Mouse (Mus musculus) liver, postnatal 0 days (tissue): Measurements from ENCODE around the gene Igfbp7. TPM values are rescaled to one million over a fixed set of nuclear protein-coding genes. Genes with fewer than 3 reads are reported as not detected.
"Not testable (repeated sequence)": the region's sequence is repeated elsewhere in the genome, so short reads cannot be mapped to it uniquely, and the experiment has no call there.

ENCODE experiments used
- ATAC-seq: fragments of 200-750 bp; cut with Nextera tagmentation; 2 replicates; pipeline ENCODE4 v1.8.0; 2017; ENCODE audit warnings: mild to moderate bottlenecking, moderate library complexity
- DNase-seq: peaks from one replicate; pipeline ENCODE4 v3.0.0-alpha.2; 2016
- H3K27ac ChIP-seq: fragments of 300-500 bp; sonication (generic); 2 replicates; pipeline ENCODE4 v1.5.1; 2014; ENCODE audit warnings: antibody characterized with exemption, moderate library complexity, mild to moderate bottlenecking, low read depth
- H3K27me3 ChIP-seq: fragments of 300-500 bp; sonication (generic); 2 replicates; pipeline ENCODE4 v1.6.1; 2014; ENCODE audit warnings: low read length, control low read depth, mixed read lengths; ENCODE audit not compliant: insufficient read depth
- H3K36me3 ChIP-seq: fragments of 300-500 bp; sonication (generic); replicated peaks from 2 replicates; pipeline ENCODE4 v1.6.1; 2014; ENCODE audit warnings: mild to moderate bottlenecking, control low read depth, low read length, moderate library complexity, mixed read lengths; ENCODE audit not compliant: insufficient read depth
- H3K4me1 ChIP-seq: fragments of 300-500 bp; sonication (generic); 2 replicates; pipeline ENCODE4 v1.6.1; 2014; ENCODE audit warnings: antibody characterized with exemption, mild to moderate bottlenecking, control low read depth; ENCODE audit not compliant: insufficient read depth
- H3K4me2 ChIP-seq: fragments of 300-500 bp; sonication (generic); 2 replicates; pipeline ENCODE4 v1.6.1; 2014; ENCODE audit warnings: low read depth, mild to moderate bottlenecking, low read length, moderate library complexity, mixed read lengths
- H3K4me3 ChIP-seq: fragments of 300-500 bp; sonication (generic); 2 replicates; pipeline ENCODE4 v1.5.1; 2014; ENCODE audit warnings: low read depth, low read length
- H3K9ac ChIP-seq: fragments of 300-500 bp; sonication (generic); replicated peaks from 2 replicates; pipeline ENCODE4 v1.6.1; 2014; ENCODE audit warnings: mild to moderate bottlenecking, moderate library complexity
- H3K9me3 ChIP-seq: fragments of 300-500 bp; sonication (generic); 2 replicates; pipeline ENCODE4 v1.6.1; 2016; ENCODE audit warnings: mild to moderate bottlenecking, control low read depth, low read length, mixed read lengths
- CTCF ChIP-seq: sonication (generic); IDR thresholded peaks from 2 replicates; pipeline ENCODE4 v1.5.1; 2016; ENCODE audit warnings: antibody characterized with exemption, low read depth
- EP300 ChIP-seq: IDR thresholded peaks from 2 replicates; pipeline ENCODE4 v1.6.1; 2016; ENCODE audit warnings: antibody characterized with exemption, low read depth, mild to moderate bottlenecking
- WGBS: fragments of 180-500 bp; shearing (Covaris S2); extraction: QIAGEN DNeasy Blood & Tissue Kit; methylation state at CpG from one replicate; pipeline ENCODE4 v1.1.7; 2014; ENCODE audit not compliant: insufficient replicate concordance; 5-methylcytosine and 5-hydroxymethylcytosine counted together
- polyA plus RNA-seq: library from polyadenylated mRNA; unstranded; fragments of >200 nt; fragmentation: Nextera tagmentation; extraction: Ambion mirVana; gene quantifications from 2 replicates; pipeline ENCODE4 v1.2.1, GENCODE M21; 2015

The Igfbp7 gene
- polyA plus RNA-seq, 1 experiment from 2014 or later, result 89.6 TPM

GRCm38 (mm10) chr5:77431068-77431467, 23.2 kb upstream of the Igfbp7 start:
- no peaks in the 10 kb centered on the region for H3K36me3 ChIP-seq
- no peak overlapping the region for H3K9ac ChIP-seq
- peak; percentile 54 for ATAC-seq
- no peak for TF ChIP-seq CTCF
- TF ChIP-seq EP300, result no peak
- H3K4me2 ChIP-seq, result no peak overlapping the region
- no peak for DNase-seq
- WGBS, result 64% methylated on average over 9 of the region's 9 CpGs
- no peaks in the 10 kb centered on the region for H3K27me3 ChIP-seq
- H3K27ac ChIP-seq, result no peak overlapping the region
- peaks cover 4% of the 10 kb centered on the region; the same call in 1 of the 2 replicates for H3K4me1 ChIP-seq
- H3K9me3 ChIP-seq, result no peaks in the 10 kb centered on the region
- no peak overlapping the region for H3K4me3 ChIP-seq

DNA sequence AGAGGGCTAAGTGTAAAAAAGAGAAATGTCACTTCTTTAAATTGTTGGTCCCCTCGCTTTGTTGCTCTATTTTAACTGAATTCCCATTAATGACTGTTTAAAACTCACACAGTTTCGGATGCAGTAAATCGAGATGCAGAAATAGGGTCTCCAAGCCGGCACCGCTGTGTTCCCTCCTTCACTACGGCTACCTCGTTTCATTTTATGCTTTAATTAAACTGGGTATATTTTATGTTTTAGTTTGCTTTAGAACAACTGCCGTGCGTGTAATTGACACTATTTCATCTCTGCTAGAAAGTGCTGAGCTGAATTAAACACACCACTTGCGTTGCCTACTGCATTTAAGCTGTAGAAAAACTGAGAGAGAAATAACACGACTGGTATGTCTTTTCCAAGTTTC, 22.6 kb upstream of the Igfbp7 start:
- Histone ChIP-seq H3K9ac (no peak overlapping the region), H3K36me3 (no peaks in the 10 kb centered on the region), H3K27me3 (no peaks in the 10 kb centered on the region), H3K4me1 (peaks cover 4% of the 10 kb centered on the region; the same call in 1 of the 2 replicates), H3K4me2 (no peak overlapping the region), H3K9me3 (no peaks in the 10 kb centered on the region), H3K4me3 (no peak overlapping the region), H3K27ac (no peak overlapping the region)
- 84% methylated on average over 11 of the region's 11 CpGs for WGBS
- ATAC-seq, result no peak
- TF ChIP-seq EP300 (no peak), CTCF (no peak)
- no peak for DNase-seq

DNA sequence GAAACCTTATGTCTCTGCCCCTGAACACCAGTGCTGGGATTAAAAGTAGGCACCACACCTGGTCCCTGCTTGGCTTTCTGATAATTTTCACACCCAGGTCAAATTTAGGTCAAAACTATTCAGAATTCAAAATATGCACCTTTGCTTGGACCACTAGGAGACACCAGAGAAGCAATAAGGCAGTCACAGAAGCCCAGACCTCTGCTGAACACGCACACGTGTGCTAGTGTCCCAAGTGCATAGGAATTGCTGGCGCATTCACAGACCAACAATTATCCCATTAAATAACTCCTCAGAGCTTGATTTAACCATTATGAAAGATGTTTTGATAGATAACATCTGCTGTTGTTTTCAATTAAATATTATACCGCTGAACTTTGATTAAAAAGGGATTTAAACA, 22.2 kb upstream of the Igfbp7 start:
- no peak overlapping the region for H3K4me2 ChIP-seq
- ATAC-seq, result no peak
- no peak overlapping the region for H3K9ac ChIP-seq
- H3K36me3 ChIP-seq, result no peaks in the 10 kb centered on the region
- WGBS, result 85% methylated on average over 4 of the region's 4 CpGs
- no peaks in the 10 kb centered on the region for H3K27me3 ChIP-seq
- no peaks in the 10 kb centered on the region for H3K9me3 ChIP-seq
- no peak for TF ChIP-seq CTCF
- no peak for TF ChIP-seq EP300
- H3K4me3 ChIP-seq, result no peak overlapping the region
- DNase-seq, result no peak
- no peak overlapping the region for H3K27ac ChIP-seq
- H3K4me1 ChIP-seq, result peaks cover 4% of the 10 kb centered on the region; the same call in 1 of the 2 replicates

GRCm38 (mm10) chr5:77428526-77428925, 20.7 kb upstream of the Igfbp7 start:
- Histone ChIP-seq H3K27ac (no peak overlapping the region), H3K27me3 (no peaks in the 10 kb centered on the region), H3K9me3 (no peaks in the 10 kb centered on the region), H3K36me3 (no peaks in the 10 kb centered on the region), H3K4me2 (no peak overlapping the region), H3K4me1 (peaks cover 4% of the 10 kb centered on the region; the same call in 1 of the 2 replicates), H3K4me3 (no peak overlapping the region), H3K9ac (no peak overlapping the region)
- 63% methylated on average over 4 of the region's 4 CpGs for WGBS
- no peak for ATAC-seq
- DNase-seq, result no peak
- TF ChIP-seq EP300, result no peak
- no peak for TF ChIP-seq CTCF

GRCm38 (mm10) chr5:77427986-77428385, 20.1 kb upstream of the Igfbp7 start:
- H3K27ac ChIP-seq, result no peak overlapping the region
- no peaks in the 10 kb centered on the region for H3K36me3 ChIP-seq
- TF ChIP-seq EP300 (no peak), CTCF (no peak)
- WGBS, result 90% methylated on average over 5 of the region's 5 CpGs
- no peak overlapping the region for H3K9ac ChIP-seq
- 0 out of 2 replicates have a peak, but pooled peaks cover under 1% of the 10 kb centered on the region for H3K4me1 ChIP-seq
- H3K4me2 ChIP-seq, result no peak overlapping the region
- no peak for ATAC-seq
- DNase-seq, result no peak
- no peaks in the 10 kb centered on the region for H3K27me3 ChIP-seq
- H3K4me3 ChIP-seq, result no peak overlapping the region
- no peaks in the 10 kb centered on the region for H3K9me3 ChIP-seq

GRCm38 (mm10) chr5:77425721-77426500, 18.1 kb upstream of the Igfbp7 start:
- no peak overlapping the region for H3K4me3 ChIP-seq
- no peaks in the 10 kb centered on the region for H3K9me3 ChIP-seq
- no peak for TF ChIP-seq EP300
- TF ChIP-seq CTCF, result no peak
- no peak overlapping the region for H3K9ac ChIP-seq
- DNase-seq, result no peak
- no peaks in the 10 kb centered on the region for H3K4me1 ChIP-seq
- no peaks in the 10 kb centered on the region for H3K36me3 ChIP-seq
- H3K27me3 ChIP-seq, result no peaks in the 10 kb centered on the region
- no peak overlapping the region for H3K27ac ChIP-seq
- H3K4me2 ChIP-seq, result no peak overlapping the region
- WGBS, result 65% methylated on average over 7 of the region's 7 CpGs
- no peak for ATAC-seq

DNA sequence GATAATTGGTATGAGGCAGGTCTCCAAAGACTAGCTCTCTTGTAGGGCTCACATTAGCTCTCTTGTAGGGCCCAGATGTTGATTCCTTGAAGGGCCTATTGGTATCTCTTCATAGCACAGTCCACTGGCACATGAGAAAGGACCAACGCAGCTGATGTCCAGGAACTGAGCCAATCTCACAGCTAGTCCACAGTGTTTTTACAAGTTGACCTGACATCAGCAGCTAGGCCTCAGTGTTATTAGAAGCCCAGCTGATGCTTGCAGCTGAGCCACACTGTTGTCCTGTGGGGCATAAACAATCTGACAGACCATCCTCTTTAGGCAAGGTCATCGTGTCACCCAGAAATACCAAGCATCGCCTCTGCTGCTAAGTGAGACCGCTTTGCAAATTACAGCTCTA, 11.7 kb upstream of the Igfbp7 start:
- H3K9ac ChIP-seq, H3K27ac ChIP-seq, H3K36me3 ChIP-seq, H3K4me3 ChIP-seq, H3K4me1 ChIP-seq, H3K27me3 ChIP-seq, H3K4me2 ChIP-seq, H3K9me3 ChIP-seq, DNase-seq, ATAC-seq: not testable (repeated sequence)
- WGBS, result 74% methylated on average over 4 of the region's 4 CpGs
